Mouse (Mus musculus) hindbrain, embryonic 12.5 days (tissue): Measurements from ENCODE around the gene Gnb1. TPM values are rescaled to one million over a fixed set of nuclear protein-coding genes. Genes with fewer than 3 reads are reported as not detected.
"Not testable (repeated sequence)": the region's sequence is repeated elsewhere in the genome, so short reads cannot be mapped to it uniquely, and the experiment has no call there.

Experiments used
- ATAC-seq: fragments of 200-750 bp; cut with Nextera tagmentation; 2 replicates; pipeline ENCODE4 v1.8.0; 2017; ENCODE audit warnings: moderate TSS enrichment; ENCODE audit not compliant: low FRiP score
- H3K27ac ChIP-seq: fragments of 300-500 bp; sonication (generic); 2 replicates; pipeline ENCODE4 v1.5.1; 2016; ENCODE audit warnings: mild to moderate bottlenecking
- H3K27me3 ChIP-seq: fragments of 300-500 bp; sonication (generic); 2 replicates; pipeline ENCODE4 v1.6.1; 2016; ENCODE audit warnings: mild to moderate bottlenecking
- H3K36me3 ChIP-seq: fragments of 300-500 bp; sonication (generic); 2 replicates; pipeline ENCODE4 v1.6.1; 2016; ENCODE audit warnings: mild to moderate bottlenecking
- H3K4me1 ChIP-seq: fragments of 300-500 bp; sonication (generic); 2 replicates; pipeline ENCODE4 v1.6.1; 2016
- H3K4me2 ChIP-seq: fragments of 300-500 bp; sonication (generic); replicated peaks from 2 replicates; pipeline ENCODE4 v1.6.1; 2016; ENCODE audit warnings: mild to moderate bottlenecking
- H3K4me3 ChIP-seq: fragments of 300-500 bp; sonication (generic); 2 replicates; pipeline ENCODE4 v1.5.1; 2016; ENCODE audit warnings: mild to moderate bottlenecking
- H3K9ac ChIP-seq: fragments of 300-500 bp; sonication (generic); 2 replicates; pipeline ENCODE4 v1.6.1; 2016; ENCODE audit warnings: mild to moderate bottlenecking, moderate library complexity
- H3K9me3 ChIP-seq: fragments of 300-500 bp; sonication (generic); replicated peaks from 2 replicates; pipeline ENCODE4 v1.6.1; 2016; ENCODE audit warnings: mild to moderate bottlenecking
- WGBS: fragments of 180-500 bp; shearing (Covaris S2); methylation state at CpG from one replicate; pipeline ENCODE4 v1.1.7; 2016; 5-methylcytosine and 5-hydroxymethylcytosine counted together
- polyA plus RNA-seq: library from polyadenylated mRNA; unstranded; fragments of >200 nt; fragmentation: Nextera tagmentation; extraction: Ambion mirVana; gene quantifications from 2 replicates; pipeline ENCODE4 v1.2.1, GENCODE M21; 2016

Gnb1 gene
- polyA plus RNA-seq, 1 experiment from 2014 or later, result 757 TPM

DNA sequence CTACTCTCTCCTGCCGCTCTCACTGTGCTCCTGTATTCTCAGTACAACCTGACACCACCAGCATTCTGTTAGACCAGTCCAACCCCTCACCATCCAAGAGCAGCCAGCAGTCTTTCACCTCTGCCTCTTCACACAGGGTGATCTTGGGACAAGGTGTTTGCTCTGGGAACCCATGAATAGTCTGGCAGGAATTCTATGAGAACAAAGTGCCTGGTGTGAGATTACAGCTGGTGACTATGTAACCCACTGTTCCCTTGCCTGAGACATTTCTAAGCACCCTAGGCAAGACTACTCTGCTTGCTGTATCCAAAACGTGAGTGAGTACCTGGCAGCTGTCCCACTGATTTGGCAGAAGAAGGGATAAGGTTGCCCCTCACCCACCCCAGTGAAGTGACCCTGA, 69.8 kb downstream of the Gnb1 start:
- Histone ChIP-seq H3K27ac (no peak overlapping the region; the same call in 1 of the 2 replicates), H3K4me2 (no peak overlapping the region), H3K9ac (no peak overlapping the region), H3K9me3 (no peaks in the 10 kb centered on the region), H3K4me1 (peaks cover 33% of the 10 kb centered on the region), H3K27me3 (no peaks in the 10 kb centered on the region), H3K36me3 (peaks cover 50% of the 10 kb centered on the region), H3K4me3 (no peak overlapping the region)
- WGBS, result 60% methylated on average over 2 of the region's 2 CpGs
- ATAC-seq, result no peak

DNA sequence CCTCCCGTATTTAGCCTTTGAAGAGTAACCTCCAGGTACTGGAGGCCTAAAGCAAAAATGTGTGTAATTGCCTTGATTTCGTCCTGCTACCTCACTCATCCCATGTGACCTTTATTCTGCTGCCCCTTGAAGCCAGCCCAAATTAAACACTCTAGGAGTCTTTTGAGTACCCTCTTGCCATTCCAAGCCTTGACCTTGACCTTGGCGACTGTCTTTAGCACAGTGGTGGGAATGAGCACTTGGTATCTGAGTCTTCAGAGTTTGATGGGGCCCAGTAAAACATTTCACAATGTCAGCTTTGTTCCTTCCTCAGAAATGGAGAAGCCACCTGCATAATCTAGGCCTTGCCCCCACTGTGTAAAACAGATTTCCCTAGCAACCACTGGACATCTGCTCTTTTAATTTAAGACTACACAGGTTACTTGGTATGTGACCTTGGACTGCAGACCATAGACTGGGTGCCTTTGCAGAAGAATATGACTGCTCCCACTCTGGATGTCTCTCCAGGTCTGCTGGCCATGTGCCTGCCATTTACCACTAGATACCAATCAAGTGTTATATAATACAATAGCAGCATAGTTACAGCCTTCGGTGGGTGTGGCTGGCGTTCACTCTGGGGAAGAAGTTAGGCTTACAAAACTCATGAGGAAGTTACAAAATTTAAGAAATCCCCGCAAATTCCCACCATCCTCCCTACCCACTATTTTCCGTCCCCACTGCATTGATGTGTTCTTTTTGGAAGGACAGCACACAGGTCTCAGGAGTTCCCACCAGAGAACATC, 70.7 kb downstream of the Gnb1 start, which contains the start of gene Nadk:
Gene Nadk, plus strand, starts transcription at position 718 of the 782 bp plus-strand sequence.
- no peaks in the 10 kb centered on the region for H3K27me3 ChIP-seq
- peak within 1 kb of the TSS; percentile 82 for H3K4me2 ChIP-seq
- H3K4me1 ChIP-seq, result peaks cover 38% of the 10 kb centered on the region
- peaks cover 41% of the 10 kb centered on the region for H3K36me3 ChIP-seq
- H3K27ac ChIP-seq, result peak within 1 kb of the TSS; percentile 92
- no peaks in the 10 kb centered on the region for H3K9me3 ChIP-seq
- WGBS, result 71% methylated on average over 7 of the region's 7 CpGs
- peak within 1 kb of the TSS; percentile 80 for H3K4me3 ChIP-seq
- H3K9ac ChIP-seq, result peak within 1 kb of the TSS; percentile 83; the same call in 1 of the 2 replicates
- no peak for ATAC-seq

DNA sequence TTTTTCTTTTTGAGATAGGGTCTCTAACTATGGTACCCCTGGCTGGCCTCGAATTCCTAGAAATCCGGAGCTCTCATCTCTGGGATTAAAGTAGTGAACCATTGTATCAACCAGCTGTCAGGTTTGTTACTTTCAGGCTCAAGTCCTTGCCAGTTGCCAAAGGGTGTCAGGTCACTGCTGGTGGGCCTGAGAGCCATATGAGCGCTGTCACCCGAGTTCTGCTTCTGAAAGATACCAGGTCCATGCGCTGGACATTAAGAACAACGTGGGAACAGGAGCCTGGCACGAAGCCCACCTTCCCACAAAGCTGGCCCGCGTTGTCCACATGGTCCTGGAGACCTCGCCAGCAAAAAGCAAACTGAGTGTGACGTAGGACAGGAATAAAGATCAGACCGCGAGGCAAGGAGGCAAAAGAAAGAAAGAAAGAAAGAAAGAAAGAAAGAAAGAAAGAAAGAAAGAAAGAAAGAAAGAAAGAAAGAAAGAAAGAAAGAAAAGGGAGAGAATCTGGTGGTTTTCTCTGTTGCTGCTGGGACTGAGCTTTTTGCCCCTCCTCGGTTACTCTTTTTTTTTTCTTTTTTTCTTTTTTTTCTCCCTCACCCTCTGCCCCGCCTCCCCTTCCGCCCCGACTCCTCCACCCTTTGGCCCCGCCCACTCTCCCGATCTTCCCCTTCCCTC, 71.7 kb downstream of the Gnb1 start:
- H3K4me3 ChIP-seq, result peak overlapping the region; percentile 80
- peaks cover 38% of the 10 kb centered on the region for H3K4me1 ChIP-seq
- no peak for ATAC-seq
- H3K27ac ChIP-seq, result peak overlapping the region; percentile 92
- peak overlapping the region; percentile 82 for H3K4me2 ChIP-seq
- no peaks in the 10 kb centered on the region for H3K9me3 ChIP-seq
- H3K36me3 ChIP-seq, result peaks cover 35% of the 10 kb centered on the region
- peak overlapping the region; percentile 83; the same call in 1 of the 2 replicates for H3K9ac ChIP-seq
- no peaks in the 10 kb centered on the region for H3K27me3 ChIP-seq
- 5% methylated on average over 19 of the region's 19 CpGs for WGBS

GRCm38 (mm10) chr4:155563400-155564231, 72.5 kb downstream of the Gnb1 start:
- Histone ChIP-seq H3K9me3 (no peaks in the 10 kb centered on the region), H3K4me3 (peak overlapping the region; percentile 80), H3K27me3 (no peaks in the 10 kb centered on the region), H3K4me2 (peak overlapping the region; percentile 82), H3K27ac (peak overlapping the region; percentile 92), H3K4me1 (peaks cover 38% of the 10 kb centered on the region), H3K36me3 (peaks cover 29% of the 10 kb centered on the region), H3K9ac (peak overlapping the region; percentile 83)
- ATAC-seq, result peak; percentile 97
- WGBS, result under 1% methylated on average over 69 of the region's 69 CpGs

DNA sequence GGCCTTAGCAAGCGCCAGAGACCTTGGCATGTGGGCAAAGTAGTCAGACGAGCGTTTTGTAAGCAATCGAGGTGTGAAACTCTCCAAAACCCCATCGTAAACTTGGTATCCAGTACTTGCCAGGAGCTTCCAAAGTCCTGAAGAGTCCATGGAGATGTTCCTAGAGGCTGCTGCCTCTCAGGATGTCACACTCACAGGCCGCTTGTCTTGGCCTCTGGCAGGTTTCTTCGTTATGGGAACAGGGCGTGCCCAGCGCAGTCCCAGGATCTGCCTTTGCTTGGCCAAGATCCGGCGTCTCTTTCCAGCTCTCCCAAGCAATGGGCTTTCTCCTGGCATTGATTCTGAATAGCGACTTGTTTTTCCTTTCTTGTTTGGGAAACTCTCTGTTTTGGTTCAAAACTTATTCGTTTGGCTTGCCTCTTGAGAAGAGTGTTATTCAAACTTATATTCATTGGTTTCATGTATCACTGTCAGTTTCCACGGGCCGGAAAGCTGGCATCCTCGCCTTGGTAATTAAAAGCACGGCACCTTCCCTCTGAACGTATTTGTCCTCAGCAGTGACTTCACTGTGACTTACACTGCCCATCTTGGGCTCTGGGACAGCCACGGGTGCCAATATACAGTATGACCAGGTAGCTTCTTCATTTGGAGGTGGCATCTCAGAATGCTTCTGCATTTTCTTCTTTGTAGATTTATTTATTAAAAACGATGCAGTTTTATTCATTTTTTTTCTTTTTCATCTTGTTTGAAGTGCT, 73.3 kb downstream of the Gnb1 start:
- H3K27ac ChIP-seq, result peak overlapping the region; percentile 92
- H3K4me1 ChIP-seq, result peaks cover 38% of the 10 kb centered on the region
- H3K27me3 ChIP-seq, result no peaks in the 10 kb centered on the region
- WGBS, result 19% methylated on average over 20 of the region's 20 CpGs
- no peaks in the 10 kb centered on the region for H3K9me3 ChIP-seq
- peak overlapping the region; percentile 83 for H3K9ac ChIP-seq
- ATAC-seq, result no peak
- H3K4me2 ChIP-seq, result peak overlapping the region; percentile 82
- H3K4me3 ChIP-seq, result peak overlapping the region; percentile 80
- peaks cover 20% of the 10 kb centered on the region for H3K36me3 ChIP-seq

GRCm38 (mm10) chr4:155566555-155566954, 75.4 kb downstream of the Gnb1 start:
- Histone ChIP-seq H3K4me1 (peaks cover 31% of the 10 kb centered on the region), H3K4me2 (no peak overlapping the region), H3K27me3 (no peaks in the 10 kb centered on the region), H3K9me3 (no peaks in the 10 kb centered on the region), H3K27ac (no peak overlapping the region), H3K9ac (no peak overlapping the region; the same call in 1 of the 2 replicates), H3K36me3 (no peaks in the 10 kb centered on the region), H3K4me3 (no peak overlapping the region)
- no peak for ATAC-seq
- 81% methylated on average over 8 of the region's 8 CpGs for WGBS

DNA sequence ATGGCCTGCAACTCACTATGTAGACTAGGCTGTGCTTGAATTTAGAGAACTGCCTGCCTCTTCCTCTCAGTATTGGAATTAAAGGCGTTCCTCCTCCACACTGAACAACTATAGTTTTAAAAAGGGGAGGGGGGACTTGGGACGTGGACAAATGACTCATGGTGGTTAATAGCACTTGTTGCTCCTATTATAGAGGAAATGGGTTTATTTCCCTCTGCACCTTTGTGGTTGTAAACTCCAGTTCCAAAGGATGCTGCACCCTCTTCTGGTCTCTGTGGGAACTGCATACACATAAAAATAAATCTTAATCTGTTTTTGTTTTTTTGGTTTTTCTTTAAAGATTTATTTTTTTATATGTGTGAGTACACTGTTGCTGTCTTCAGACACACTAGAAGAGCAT, 77.0 kb downstream of the Gnb1 start:
- WGBS, result 35% methylated on average over 2 of the region's 2 CpGs

GRCm38 (mm10) chr4:155568632-155569370, 77.6 kb downstream of the Gnb1 start:
- no peak overlapping the region for H3K9ac ChIP-seq
- H3K27me3 ChIP-seq, result no peaks in the 10 kb centered on the region
- H3K4me2 ChIP-seq, result no peak overlapping the region
- peaks cover 19% of the 10 kb centered on the region for H3K4me1 ChIP-seq
- H3K4me3 ChIP-seq, result no peak overlapping the region
- no peak overlapping the region for H3K27ac ChIP-seq
- H3K36me3 ChIP-seq, result no peaks in the 10 kb centered on the region
- no peak for ATAC-seq
- WGBS, result 92% methylated on average over 7 of the region's 7 CpGs
- H3K9me3 ChIP-seq, result no peaks in the 10 kb centered on the region

More for the DNA sequence above, 77.0 kb downstream of the Gnb1 start:
- no peak for ATAC-seq
- H3K27me3 ChIP-seq, result no peaks in the 10 kb centered on the region
- H3K36me3 ChIP-seq, result no peaks in the 10 kb centered on the region
- no peak overlapping the region for H3K4me2 ChIP-seq
- H3K4me1 ChIP-seq, result peaks cover 19% of the 10 kb centered on the region
- no peaks in the 10 kb centered on the region for H3K9me3 ChIP-seq
- no peak overlapping the region for H3K4me3 ChIP-seq
- no peak overlapping the region for H3K27ac ChIP-seq
- no peak overlapping the region for H3K9ac ChIP-seq

DNA sequence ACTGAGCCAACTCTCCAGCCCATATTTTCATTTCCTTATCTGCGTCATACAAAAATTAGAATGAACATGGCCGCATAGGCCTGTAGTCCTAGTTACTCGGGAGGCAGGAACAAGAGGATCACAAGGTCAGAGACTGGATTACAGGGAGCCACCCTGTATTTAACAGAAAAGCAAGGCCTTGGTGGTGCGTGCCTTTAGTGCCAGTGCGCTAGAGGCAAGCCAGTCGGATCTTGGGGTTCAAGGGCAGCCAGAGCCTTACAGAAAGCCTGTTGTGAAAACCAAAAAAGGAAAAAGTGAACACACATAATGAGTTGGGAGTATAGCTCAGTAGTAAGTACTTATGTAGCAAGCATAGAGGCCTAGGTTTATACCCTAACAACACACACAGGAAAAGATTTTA, 78.7 kb downstream of the Gnb1 start:
- no peaks in the 10 kb centered on the region for H3K27me3 ChIP-seq
- no peak overlapping the region for H3K27ac ChIP-seq
- WGBS, result 93% methylated on average over 6 of the region's 6 CpGs
- H3K4me2 ChIP-seq, result no peak overlapping the region
- no peak overlapping the region for H3K4me3 ChIP-seq
- ATAC-seq, result no peak
- H3K9me3 ChIP-seq, result no peaks in the 10 kb centered on the region
- H3K36me3 ChIP-seq, result no peaks in the 10 kb centered on the region
- H3K9ac ChIP-seq, result no peak overlapping the region
- H3K4me1 ChIP-seq, result peaks cover 12% of the 10 kb centered on the region

DNA sequence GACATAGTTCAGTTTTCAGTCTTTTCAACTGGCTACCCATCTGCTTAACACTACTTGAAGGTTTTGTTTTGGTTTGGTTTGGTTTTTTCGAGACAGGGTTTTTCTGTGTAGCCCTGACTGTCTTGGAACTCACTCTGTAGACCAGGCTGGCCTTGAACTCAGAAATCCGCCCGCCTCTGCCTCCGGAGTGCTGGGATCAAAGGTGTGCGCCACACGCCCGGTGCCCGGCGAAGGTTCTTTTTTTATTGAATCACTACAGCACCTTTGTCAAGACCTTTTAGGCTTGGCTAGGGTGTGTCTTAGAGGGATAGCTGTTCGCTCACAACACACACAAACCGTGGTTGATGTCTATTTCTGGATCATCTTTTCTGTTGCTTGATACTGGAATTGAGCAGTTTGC, 79.2 kb downstream of the Gnb1 start:
- H3K36me3 ChIP-seq, H3K4me3 ChIP-seq, ATAC-seq, H3K27ac ChIP-seq, H3K4me2 ChIP-seq, H3K27me3 ChIP-seq, H3K9ac ChIP-seq, H3K9me3 ChIP-seq, H3K4me1 ChIP-seq: not testable (repeated sequence)
- WGBS, result 95% methylated on average over 11 of the region's 11 CpGs

DNA sequence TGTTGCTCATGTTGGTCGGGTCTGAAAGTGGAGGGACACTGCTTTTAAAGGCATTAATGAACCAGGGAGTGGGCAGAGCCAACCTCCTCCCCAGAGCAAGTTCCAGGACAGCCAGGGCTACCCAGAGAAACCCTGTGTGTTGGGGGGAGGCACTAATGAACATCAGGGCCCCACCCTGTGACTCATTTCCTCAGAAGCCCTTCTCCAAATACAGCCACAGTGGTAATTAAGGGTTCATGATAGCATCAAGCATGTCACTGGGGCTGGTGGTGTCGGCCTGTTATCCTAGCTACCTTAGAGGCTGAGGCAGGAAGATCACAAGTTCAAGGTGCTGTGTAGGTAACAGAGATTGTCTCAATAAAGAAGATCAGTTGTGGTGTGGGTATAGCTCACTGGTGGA, 80.3 kb downstream of the Gnb1 start:
- Histone ChIP-seq H3K4me2 (no peak overlapping the region), H3K27ac (no peak overlapping the region), H3K9me3 (no peaks in the 10 kb centered on the region), H3K27me3 (no peaks in the 10 kb centered on the region), H3K4me3 (no peak overlapping the region), H3K36me3 (peaks cover 4% of the 10 kb centered on the region; the same call in 1 of the 2 replicates), H3K9ac (no peak overlapping the region), H3K4me1 (0 out of 2 replicates have a peak, but pooled peaks cover under 1% of the 10 kb centered on the region)
- 91% methylated on average over 2 of the region's 2 CpGs for WGBS
- no peak for ATAC-seq
